Mouse (Mus musculus): ENCODE measurements around the gene Trmt13. TPM values are rescaled to one million over a fixed set of nuclear protein-coding genes. Genes with fewer than 3 reads are reported as not detected.

The Trmt13 gene
- total RNA-seq, 2 experiments from 2014 or later, result 6.2 TPM

DNA sequence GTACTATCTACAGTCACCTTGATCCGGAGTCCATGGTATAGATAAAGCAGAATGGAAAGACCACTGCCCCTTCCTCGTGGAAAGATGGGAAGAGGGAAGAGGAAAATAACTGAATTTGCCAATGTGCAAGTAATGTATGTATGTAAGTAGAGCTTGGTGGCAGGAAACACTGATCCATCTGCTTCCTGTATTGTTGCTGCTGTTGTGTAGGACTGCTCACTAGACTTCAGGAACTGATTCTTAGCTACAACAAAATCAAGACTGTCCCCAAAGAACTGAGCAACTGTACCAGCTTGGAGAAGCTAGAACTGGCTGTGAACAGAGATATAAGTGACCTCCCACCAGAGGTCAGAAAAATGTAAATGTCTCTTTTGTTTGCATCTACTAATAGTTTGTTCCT is 43.8 kb downstream of the Trmt13 start:
- TF ChIP-seq CTCF (IDR thresholded peaks at IDR 0.05), result no peak
- intact Hi-C loops (cut with DNase I), result no loop called here
- H3K27ac ChIP-seq, result no peak overlapping the region
- DNase-seq, result no peak
- H3K4me3 ChIP-seq, result no peak overlapping the region

DNA sequence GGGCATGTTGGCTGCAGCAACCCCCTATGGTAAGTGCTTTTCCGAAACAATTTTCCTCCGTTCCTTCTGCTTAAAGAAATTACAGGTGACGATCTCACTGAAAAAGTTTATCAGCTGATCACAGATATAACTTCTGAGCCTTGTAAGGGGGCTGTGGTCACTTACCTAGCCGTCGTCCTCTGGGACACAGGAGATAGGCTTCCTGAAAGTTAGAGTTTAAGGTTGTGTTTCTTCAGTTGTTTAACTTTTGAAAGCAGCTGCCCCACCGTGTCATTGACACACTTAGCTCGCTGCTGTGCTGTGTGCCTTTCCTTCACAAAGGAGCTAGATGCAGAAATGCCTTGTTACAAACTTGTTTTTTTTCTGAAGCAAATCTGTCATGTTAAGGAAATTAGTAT is 51.3 kb downstream of the Trmt13 start:
- intact Hi-C loops (cut with DNase I), result loop anchor here (5.0 to 10.0 kb wide), 2 partner anchors 51 to 228 kb away; partner anchors contain the start of gene Dbt
- no peak for DNase-seq
- no peak for TF ChIP-seq CTCF (IDR thresholded peaks at IDR 0.05)
- H3K4me3 ChIP-seq, result peak overlapping the region; percentile 80
- H3K27ac ChIP-seq, result peak overlapping the region; percentile 97

DNA sequence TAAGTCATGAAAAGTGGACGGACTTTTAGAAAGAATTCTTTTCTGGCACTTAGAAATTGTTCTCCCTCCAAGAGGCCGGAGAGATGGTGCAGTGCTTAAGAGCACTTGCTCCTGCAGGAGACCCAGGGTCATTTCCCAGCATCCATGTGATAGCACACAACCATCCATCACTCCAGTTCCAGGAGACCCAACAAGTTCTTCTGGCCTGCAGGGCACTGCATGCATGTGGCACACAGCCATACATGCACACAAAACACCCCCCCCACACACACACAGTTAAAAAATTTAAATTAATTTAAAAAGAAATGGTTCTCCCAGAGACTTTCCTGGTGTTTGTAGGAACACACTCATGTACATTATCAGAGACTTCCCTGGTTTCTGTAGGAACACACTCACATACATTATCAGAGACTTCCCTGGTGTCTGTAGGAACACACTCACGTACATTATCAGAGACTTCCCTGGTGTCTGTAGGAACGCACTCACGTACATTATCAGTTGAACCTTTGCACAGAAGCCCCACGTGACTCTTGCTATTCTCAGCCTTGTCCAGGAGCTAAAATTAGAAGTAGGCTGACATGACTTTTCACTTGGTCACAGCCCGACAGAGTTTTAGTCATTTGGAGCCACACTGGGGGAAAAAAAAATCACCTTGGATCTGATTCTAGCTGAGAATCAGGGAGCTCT is 51.8 kb downstream of the Trmt13 start, which contains the start of gene Lrrc39:
Gene Lrrc39 (plus strand): TSS at position 566 of the 687 bp plus-strand sequence.
- H3K27ac ChIP-seq, result peak within 1 kb of the TSS; percentile 97
- intact Hi-C loops (cut with DNase I), result loop anchor here (5.0 to 10.0 kb wide), 2 partner anchors 50 to 228 kb away; partner anchors contain the start of gene Dbt
- TF ChIP-seq CTCF (IDR thresholded peaks at IDR 0.05), result no peak
- DNase-seq, result peak; percentile 29
- peak within 1 kb of the TSS; percentile 80 for H3K4me3 ChIP-seq

DNA sequence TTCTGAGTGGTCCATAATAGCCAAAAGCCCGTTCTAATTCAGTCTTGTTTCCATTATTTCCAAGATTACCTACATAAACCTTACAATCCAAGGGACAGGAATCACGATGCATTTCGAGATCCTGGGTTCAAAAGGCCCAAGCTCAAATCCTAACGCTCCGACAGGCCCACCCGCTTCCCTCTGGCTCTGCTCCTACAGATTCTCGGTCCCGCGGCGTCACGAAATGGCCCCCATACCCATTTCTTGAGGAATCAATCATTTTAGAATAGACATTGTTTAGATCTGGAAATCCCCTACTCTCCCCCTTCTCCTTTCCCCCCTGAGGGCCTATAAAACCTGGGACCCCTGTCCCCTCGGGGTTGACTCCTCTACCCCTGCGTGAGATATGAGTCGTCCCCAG is 53.1 kb downstream of the Trmt13 start:
- H3K27ac ChIP-seq, result peak overlapping the region; percentile 70
- DNase-seq, result peak; percentile 40
- intact Hi-C loops (cut with DNase I), result loop anchor here (5.0 to 10.0 kb wide), 2 partner anchors 49 to 227 kb away; partner anchors contain the start of gene Dbt

GRCm38 (mm10) chr3:116551362-116551761 is 63.0 kb downstream of the Trmt13 start:
- no peak for DNase-seq
- no peak for TF ChIP-seq CTCF (IDR thresholded peaks at IDR 0.05)
- Histone ChIP-seq H3K27ac (no peak overlapping the region), H3K4me3 (no peak overlapping the region)
- intact Hi-C loops (cut with DNase I), result no loop called here

More for the DNA sequence above, 53.1 kb downstream of the Trmt13 start:
- peak overlapping the region; percentile 53 for H3K4me3 ChIP-seq

- intact Hi-C loops (cut with DNase I), result loop anchor here (1.0 kb wide), 1 partner anchor 37 kb away; no protein-coding TSS in a partner anchor
- no peak overlapping the region for H3K4me3 ChIP-seq
- TF ChIP-seq CTCF (IDR thresholded peaks at IDR 0.05), result no peak
- no peak for DNase-seq
- no peak overlapping the region for H3K27ac ChIP-seq
These were observed 67.0 kb downstream of the Trmt13 start for GRCm38 (mm10) chr3:116547430-116547829.

GRCm38 (mm10) chr3:116542532-116542931 is 71.9 kb downstream of the Trmt13 start:
- no peak overlapping the region for H3K27ac ChIP-seq
- no peak overlapping the region for H3K4me3 ChIP-seq
- DNase-seq, result no peak
- intact Hi-C loops (cut with DNase I), result no loop called here
- no peak for TF ChIP-seq CTCF (IDR thresholded peaks at IDR 0.05)

GRCm38 (mm10) chr3:116542070-116542469 is 72.3 kb downstream of the Trmt13 start:
- intact Hi-C loops (cut with DNase I), result no loop called here
- H3K27ac ChIP-seq, result no peak overlapping the region

GRCm38 (mm10) chr3:116537200-116537573 is 77.2 kb downstream of the Trmt13 start:
- no peak for TF ChIP-seq CTCF (IDR thresholded peaks at IDR 0.05)
- H3K4me3 ChIP-seq, result no peak overlapping the region
- no peak for DNase-seq
- no peak overlapping the region for H3K27ac ChIP-seq
- intact Hi-C loops (cut with DNase I), result no loop called here

More at GRCm38 (mm10) chr3:116542070-116542469, 72.3 kb downstream of the Trmt13 start:
- H3K4me3 ChIP-seq, result no peak overlapping the region
- TF ChIP-seq CTCF (IDR thresholded peaks at IDR 0.05), result no peak
- DNase-seq, result no peak

GRCm38 (mm10) chr3:116536428-116537199 is 77.8 kb downstream of the Trmt13 start:
- no peak overlapping the region for H3K27ac ChIP-seq
- no peak overlapping the region for H3K4me3 ChIP-seq
- no peak for TF ChIP-seq CTCF (IDR thresholded peaks at IDR 0.05)
- intact Hi-C loops (cut with DNase I), result no loop called here
- no peak for DNase-seq

Other genes starting within 250 kb of the Trmt13 start
- 10 to 100 TPM; 19.3 to 28.5 TPM for gene Cdc14a, start 190.6 kb downstream of the Trmt13 start, total RNA-seq (2021)
- 10 to 100 TPM; 21.0 to 21.6 TPM for gene Rtca, start 106.4 kb downstream of the Trmt13 start, total RNA-seq (2021)
- 10 to 100 TPM; 25.5 to 45.6 TPM for gene Dbt, start 101.5 kb downstream of the Trmt13 start, total RNA-seq (2021)
- 10 to 100 TPM; 50.7 to 64.4 TPM for gene Lrrc39, start 51.6 kb downstream of the Trmt13 start, total RNA-seq (2021)
- gene Sass6, start 19.6 kb downstream of the Trmt13 start, total RNA-seq (2021), result 1 to 10 TPM; 1.8 to 3.5 TPM
- 10 to 100 TPM; 11.7 to 12.8 TPM for gene Mfsd14a, start 48.1 kb upstream of the Trmt13 start, total RNA-seq (2021)
- gene Gm43191, start 66.7 kb upstream of the Trmt13 start, total RNA-seq (2021), result not detected
- 1 to 10 TPM; 5.1 to 8.0 TPM for gene Slc35a3, start 98.2 kb upstream of the Trmt13 start, total RNA-seq (2021)
- 1,000 to 10,000 TPM in 1 of 2 experiments, 100 to 1,000 TPM in 1; 657 to 1,000 TPM for gene Agl, start 193.6 kb upstream of the Trmt13 start, total RNA-seq (2021)
- 1 to 10 TPM; 1.9 to 2.7 TPM for gene Frrs1, start 244.9 kb upstream of the Trmt13 start, total RNA-seq (2021)

Data from gastrocnemius, adult 2 months (tissue).